Mouse (Mus musculus) brain, embryonic 18.5 days (tissue): Measurements from ENCODE around the gene Cdkal1.

ENCODE experiments used
- DNase-seq: peaks from one replicate; pipeline ENCODE4 v3.0.0-alpha.2; 2012; ENCODE audit warnings: low read depth, low spot score

Gene Cdkal1

GRCm38 (mm10) chr13:29194946-29195345 is 660.5 kb downstream of the Cdkal1 start:
- DNase-seq: no peak

- DNase-seq: no peak
Measured at GRCm38 (mm10) chr13:29192697-29193096, 662.8 kb downstream of the Cdkal1 start.

- DNase-seq: no peak
Measured at GRCm38 (mm10) chr13:29190548-29190947, 664.9 kb downstream of the Cdkal1 start.

- DNase-seq: no peak
Measured at GRCm38 (mm10) chr13:29186748-29187147, 668.7 kb downstream of the Cdkal1 start.

- DNase-seq: no peak
Measured at GRCm38 (mm10) chr13:29185545-29185944, 669.9 kb downstream of the Cdkal1 start.

GRCm38 (mm10) chr13:29184545-29184944 is 670.9 kb downstream of the Cdkal1 start:
- DNase-seq: no peak

GRCm38 (mm10) chr13:29179861-29180260 is 675.6 kb downstream of the Cdkal1 start:
- no peak for DNase-seq

- DNase-seq: no peak
Measured at GRCm38 (mm10) chr13:29179260-29179659, 676.2 kb downstream of the Cdkal1 start.

GRCm38 (mm10) chr13:29177889-29178486 is 677.5 kb downstream of the Cdkal1 start:
- DNase-seq: no peak

GRCm38 (mm10) chr13:29169356-29169755 is 686.1 kb downstream of the Cdkal1 start:
- DNase-seq: no peak

- DNase-seq: no peak
Measured at GRCm38 (mm10) chr13:29164845-29165524, 690.5 kb downstream of the Cdkal1 start.

- no peak for DNase-seq
Measured at GRCm38 (mm10) chr13:29162867-29163514, 692.5 kb downstream of the Cdkal1 start.

GRCm38 (mm10) chr13:29162444-29162843 is 693.0 kb downstream of the Cdkal1 start:
- DNase-seq: no peak

- no peak for DNase-seq
Measured at GRCm38 (mm10) chr13:29161436-29161835, 694.0 kb downstream of the Cdkal1 start.

- DNase-seq: no peak
Measured at GRCm38 (mm10) chr13:29156703-29157102, 698.8 kb downstream of the Cdkal1 start.

- no peak for DNase-seq
Measured at GRCm38 (mm10) chr13:29155297-29155696, 700.2 kb downstream of the Cdkal1 start.

- DNase-seq: no peak
Measured at GRCm38 (mm10) chr13:29150120-29150519, 705.4 kb downstream of the Cdkal1 start.

- no peak for DNase-seq
Measured at GRCm38 (mm10) chr13:29149404-29149803, 706.1 kb downstream of the Cdkal1 start.

GRCm38 (mm10) chr13:29148616-29149015 is 706.9 kb downstream of the Cdkal1 start:
- DNase-seq: no peak
